Mouse (Mus musculus): ENCODE results near the gene Stxbp1. TPM values are rescaled to one million over a fixed set of nuclear protein-coding genes. Genes with fewer than 3 reads are reported as not detected.

Stxbp1 gene
- polyA plus RNA-seq, 1 experiment from 2014 or later: 9.3 TPM

DNA sequence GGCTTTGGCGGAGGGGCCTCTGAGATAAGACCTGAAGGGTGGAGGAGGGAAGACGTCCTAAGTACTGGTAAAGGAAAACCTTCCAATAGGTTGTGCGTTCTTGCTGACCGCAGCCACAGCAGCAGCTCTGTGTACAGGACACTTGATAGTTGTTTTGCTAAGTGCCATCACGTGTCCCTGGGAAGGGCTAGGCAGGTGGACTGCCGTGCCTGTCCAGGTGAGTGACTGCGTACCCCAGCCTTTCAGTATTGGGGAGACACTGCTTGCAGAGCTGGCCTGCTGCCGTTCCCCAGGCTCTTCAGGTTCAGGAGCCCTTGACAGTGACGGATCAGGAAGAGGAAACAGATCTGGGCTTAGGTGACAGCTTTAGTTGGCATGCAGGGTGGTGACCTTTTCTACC lies 44.2 kb upstream of the Stxbp1 start:
- ATAC-seq (ENCODE audit: low FRiP score, low TSS enrichment): no peak
- Histone ChIP-seq H3K9me3 (ENCODE audit: control insufficient read depth, low read length) (no peaks in the 10 kb centered on the region), H3K27me3 (ENCODE audit: control insufficient read depth, insufficient read depth, low read length) (no peaks in the 10 kb centered on the region), H3K4me2 (replicated peaks; ENCODE audit: low read depth) (no peak overlapping the region), H3K36me3 (ENCODE audit: control insufficient read depth, insufficient read depth, low read length) (peaks cover 2% of the 10 kb centered on the region; the same call in 1 of the 2 replicates), H3K9ac (ENCODE audit: low read length) (no peak overlapping the region), H3K27ac (replicated peaks) (peak overlapping the region; percentile 56; the same call in 1 of the 2 replicates), H3K4me3 (ENCODE audit: low read depth, low read length) (no peak overlapping the region), H3K4me1 (replicated peaks; ENCODE audit: control insufficient read depth, insufficient read depth) (peaks cover 17% of the 10 kb centered on the region)
- 41% methylated on average over 9 of the region's 9 CpGs for WGBS
- no peak for TF ChIP-seq CTCF (IDR thresholded peaks at IDR 0.05; ENCODE audit: low read depth)
- no peak for TF ChIP-seq EP300 (optimal IDR thresholded peaks at IDR 0.05)
- no peak for DNase-seq (ENCODE audit: low spot score)

- Histone ChIP-seq H3K9ac (ENCODE audit: low read length) (no peak overlapping the region), H3K27me3 (ENCODE audit: control insufficient read depth, insufficient read depth, low read length) (no peaks in the 10 kb centered on the region), H3K4me1 (replicated peaks; ENCODE audit: control insufficient read depth, insufficient read depth) (peaks cover 10% of the 10 kb centered on the region), H3K36me3 (ENCODE audit: control insufficient read depth, insufficient read depth, low read length) (peaks cover 2% of the 10 kb centered on the region; the same call in 1 of the 2 replicates), H3K27ac (replicated peaks) (peak overlapping the region; percentile 53), H3K4me3 (ENCODE audit: low read depth, low read length) (no peak overlapping the region), H3K9me3 (ENCODE audit: control insufficient read depth, low read length) (no peaks in the 10 kb centered on the region), H3K4me2 (replicated peaks; ENCODE audit: low read depth) (no peak overlapping the region)
- no peak for DNase-seq (ENCODE audit: low spot score)
- no peak for ATAC-seq (ENCODE audit: low FRiP score, low TSS enrichment)
- WGBS: 69% methylated on average over 3 of the region's 3 CpGs
- TF ChIP-seq CTCF (IDR thresholded peaks at IDR 0.05; ENCODE audit: low read depth): no peak
- no peak for TF ChIP-seq EP300 (optimal IDR thresholded peaks at IDR 0.05)
Observed at GRCm38 (mm10) chr2:32890280-32890679, 43.2 kb upstream of the Stxbp1 start.

GRCm38 (mm10) chr2:32888551-32888950 lies 41.5 kb upstream of the Stxbp1 start:
- no peak overlapping the region; the same call in 1 of the 2 replicates for H3K9ac ChIP-seq (ENCODE audit: low read length)
- DNase-seq (ENCODE audit: low spot score): no peak

DNA sequence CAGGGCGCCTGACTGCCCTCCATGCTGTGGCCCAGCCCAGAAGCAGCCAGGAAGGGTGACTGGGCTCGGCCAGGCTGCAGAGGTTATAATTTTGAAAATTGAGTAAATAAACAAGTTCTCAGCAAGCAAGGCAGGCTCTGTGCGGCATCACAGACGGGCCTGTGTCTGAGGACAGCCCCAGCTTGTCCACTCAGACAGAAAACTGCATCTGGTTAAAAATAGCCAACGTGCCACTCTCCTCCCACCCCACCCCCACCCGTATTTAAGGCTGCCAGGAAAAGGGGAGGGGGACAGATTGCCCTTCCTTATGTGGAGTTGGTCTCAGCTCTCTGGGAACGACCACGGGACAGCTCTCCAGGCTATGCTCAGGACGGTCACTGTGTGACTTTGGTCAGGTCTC lies 41.0 kb upstream of the Stxbp1 start:
- H3K36me3 ChIP-seq (ENCODE audit: control insufficient read depth, insufficient read depth, low read length): no peaks in the 10 kb centered on the region; the same call in 1 of the 2 replicates
- DNase-seq (ENCODE audit: low spot score): no peak
- ATAC-seq (ENCODE audit: low FRiP score, low TSS enrichment): peak; percentile 7; the same call in 1 of the 2 replicates
- peaks cover 7% of the 10 kb centered on the region; the same call in 1 of the 2 replicates for H3K4me1 ChIP-seq (replicated peaks; ENCODE audit: control insufficient read depth, insufficient read depth)
- no peaks in the 10 kb centered on the region for H3K27me3 ChIP-seq (ENCODE audit: control insufficient read depth, insufficient read depth, low read length)
- H3K9me3 ChIP-seq (ENCODE audit: control insufficient read depth, low read length): no peaks in the 10 kb centered on the region
- no peak for TF ChIP-seq EP300 (optimal IDR thresholded peaks at IDR 0.05)
- no peak for TF ChIP-seq CTCF (IDR thresholded peaks at IDR 0.05; ENCODE audit: low read depth)
- no peak overlapping the region for H3K4me2 ChIP-seq (replicated peaks; ENCODE audit: low read depth)
- no peak overlapping the region for H3K4me3 ChIP-seq (ENCODE audit: low read depth, low read length)
- 17% methylated on average over 9 of the region's 9 CpGs for WGBS
- H3K9ac ChIP-seq (ENCODE audit: low read length): peak overlapping the region; percentile 13; the same call in 1 of the 2 replicates
- peak overlapping the region; percentile 78 for H3K27ac ChIP-seq (replicated peaks)

More at GRCm38 (mm10) chr2:32888551-32888950, 41.5 kb upstream of the Stxbp1 start:
- Histone ChIP-seq H3K9me3 (ENCODE audit: control insufficient read depth, low read length) (no peaks in the 10 kb centered on the region), H3K36me3 (ENCODE audit: control insufficient read depth, insufficient read depth, low read length) (no peaks in the 10 kb centered on the region; the same call in 1 of the 2 replicates), H3K4me2 (replicated peaks; ENCODE audit: low read depth) (no peak overlapping the region), H3K4me1 (replicated peaks; ENCODE audit: control insufficient read depth, insufficient read depth) (peaks cover 7% of the 10 kb centered on the region; the same call in 1 of the 2 replicates), H3K27ac (replicated peaks) (peak overlapping the region; percentile 78), H3K27me3 (ENCODE audit: control insufficient read depth, insufficient read depth, low read length) (no peaks in the 10 kb centered on the region), H3K4me3 (ENCODE audit: low read depth, low read length) (no peak overlapping the region)
- WGBS: 28% methylated on average over 3 of the region's 3 CpGs
- TF ChIP-seq EP300 (optimal IDR thresholded peaks at IDR 0.05) (no peak), CTCF (IDR thresholded peaks at IDR 0.05; ENCODE audit: low read depth) (0 out of 2 replicates have a peak, but pooled peaks have one; percentile 7)
- no peak for ATAC-seq (ENCODE audit: low FRiP score, low TSS enrichment)

DNA sequence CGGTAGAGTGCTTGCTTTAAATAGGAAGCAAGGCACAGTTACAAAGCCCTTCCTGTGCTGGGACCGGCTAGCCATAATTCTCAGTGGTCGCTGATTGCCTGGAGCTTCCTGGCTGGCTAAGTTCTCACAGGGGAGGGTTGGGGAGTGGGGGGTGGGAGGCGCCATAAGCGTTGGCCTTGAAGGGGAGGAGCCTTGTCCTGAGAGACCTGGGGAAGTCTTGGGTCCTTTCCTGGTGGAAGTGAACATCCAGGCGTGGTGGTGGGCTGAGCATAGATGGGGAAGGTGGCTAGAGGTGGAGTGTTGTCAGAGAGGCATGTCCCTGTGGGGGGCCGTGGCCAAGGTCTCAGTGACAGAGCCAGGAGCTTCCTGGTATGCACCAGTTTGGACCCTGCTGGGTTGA lies 37.7 kb upstream of the Stxbp1 start:
- no peaks in the 10 kb centered on the region for H3K27me3 ChIP-seq (ENCODE audit: control insufficient read depth, insufficient read depth, low read length)
- H3K4me2 ChIP-seq (replicated peaks; ENCODE audit: low read depth): no peak overlapping the region
- 37% methylated on average over 7 of the region's 7 CpGs for WGBS
- no peak overlapping the region for H3K4me3 ChIP-seq (ENCODE audit: low read depth, low read length)
- H3K36me3 ChIP-seq (ENCODE audit: control insufficient read depth, insufficient read depth, low read length): no peaks in the 10 kb centered on the region; the same call in 1 of the 2 replicates
- H3K9me3 ChIP-seq (ENCODE audit: control insufficient read depth, low read length): no peaks in the 10 kb centered on the region
- DNase-seq (ENCODE audit: low spot score): no peak
- no peak overlapping the region; the same call in 1 of the 2 replicates for H3K27ac ChIP-seq (replicated peaks)
- peaks cover 13% of the 10 kb centered on the region for H3K4me1 ChIP-seq (replicated peaks; ENCODE audit: control insufficient read depth, insufficient read depth)
- TF ChIP-seq CTCF (IDR thresholded peaks at IDR 0.05; ENCODE audit: low read depth): no peak
- no peak for TF ChIP-seq EP300 (optimal IDR thresholded peaks at IDR 0.05)
- no peak for ATAC-seq (ENCODE audit: low FRiP score, low TSS enrichment)
- no peak overlapping the region for H3K9ac ChIP-seq (ENCODE audit: low read length)

- H3K27me3 ChIP-seq (ENCODE audit: control insufficient read depth, insufficient read depth, low read length): no peaks in the 10 kb centered on the region
- WGBS: 25% methylated on average over 13 of the region's 21 CpGs
Observed at GRCm38 (mm10) chr2:32882283-32883043, 35.4 kb upstream of the Stxbp1 start.

More at GRCm38 (mm10) chr2:32882283-32883043, 35.4 kb upstream of the Stxbp1 start:
- Histone ChIP-seq H3K4me2 (replicated peaks; ENCODE audit: low read depth) (peak overlapping the region; percentile 32), H3K4me1 (replicated peaks; ENCODE audit: control insufficient read depth, insufficient read depth) (peaks cover 13% of the 10 kb centered on the region), H3K9ac (ENCODE audit: low read length) (0 out of 2 replicates have a peak overlapping the region, but pooled peaks have one; percentile 27), H3K4me3 (ENCODE audit: low read depth, low read length) (no peak overlapping the region), H3K36me3 (ENCODE audit: control insufficient read depth, insufficient read depth, low read length) (no peaks in the 10 kb centered on the region; the same call in 1 of the 2 replicates), H3K27ac (replicated peaks) (peak overlapping the region; percentile 87), H3K9me3 (ENCODE audit: control insufficient read depth, low read length) (no peaks in the 10 kb centered on the region)
- TF ChIP-seq CTCF (IDR thresholded peaks at IDR 0.05; ENCODE audit: low read depth): no peak
- DNase-seq (ENCODE audit: low spot score) (peak; percentile 67), ATAC-seq (ENCODE audit: low FRiP score, low TSS enrichment) (peak; percentile 68)
